Mouse (Mus musculus) kidney, embryonic 16.5 days (tissue): Measurements from ENCODE around the gene Kcnd3. TPM values are rescaled to one million over a fixed set of nuclear protein-coding genes. Genes with fewer than 3 reads are reported as not detected.

Experiments
- ATAC-seq: fragments of 200-750 bp; cut with Nextera tagmentation; 2 replicates; pipeline ENCODE4 v1.8.0; 2017; ENCODE audit warnings: moderate TSS enrichment; ENCODE audit not compliant: low FRiP score, low TSS enrichment
- H3K27ac ChIP-seq: fragments of 300-500 bp; sonication (generic); 2 replicates; pipeline ENCODE4 v1.5.1; 2014; ENCODE audit warnings: low read length
- H3K27me3 ChIP-seq: fragments of 300-500 bp; sonication (generic); 2 replicates; pipeline ENCODE4 v1.6.1; 2014; ENCODE audit warnings: low read length, control low read depth, mixed read lengths; ENCODE audit not compliant: insufficient read depth
- H3K36me3 ChIP-seq: fragments of 300-500 bp; sonication (generic); 2 replicates; pipeline ENCODE4 v1.6.1; 2014; ENCODE audit warnings: low read length, control low read depth, mixed read lengths; ENCODE audit not compliant: insufficient read depth
- H3K4me1 ChIP-seq: fragments of 300-500 bp; sonication (generic); 2 replicates; pipeline ENCODE4 v1.6.1; 2014; ENCODE audit warnings: low read length, control low read depth, mixed read lengths; ENCODE audit not compliant: insufficient read depth
- H3K4me2 ChIP-seq: fragments of 300-500 bp; sonication (generic); replicated peaks from 2 replicates; pipeline ENCODE4 v1.6.1; 2014; ENCODE audit warnings: low read depth, low read length
- H3K4me3 ChIP-seq: fragments of 300-500 bp; sonication (generic); 2 replicates; pipeline ENCODE4 v1.5.1; 2014; ENCODE audit warnings: mild to moderate bottlenecking, low read length
- H3K9ac ChIP-seq: fragments of 300-500 bp; sonication (generic); replicated peaks from 2 replicates; pipeline ENCODE4 v1.6.1; 2014; ENCODE audit warnings: low read length
- H3K9me3 ChIP-seq: fragments of 300-500 bp; sonication (generic); 2 replicates; pipeline ENCODE4 v1.6.1; 2016; ENCODE audit warnings: low read length, control low read depth
- whole genome bisulfite sequencing: fragments of 180-500 bp; shearing (Covaris S2); extraction: QIAGEN DNeasy Blood & Tissue Kit; methylation state at CpG from one replicate; pipeline ENCODE4 v1.1.7; 2014; 5-methylcytosine and 5-hydroxymethylcytosine counted together
- polyA plus RNA-seq: library from polyadenylated mRNA; unstranded; fragments of >200 nt; fragmentation: Nextera tagmentation; extraction: Ambion mirVana; gene quantifications from 2 replicates; pipeline ENCODE4 v1.2.1, GENCODE M21; 2015

Gene Kcnd3
- polyA plus RNA-seq, 1 experiment from 2014 or later = 2.7 TPM

- no peak overlapping the region for H3K27ac ChIP-seq
- no peaks in the 10 kb centered on the region for H3K9me3 ChIP-seq
- no peak overlapping the region for H3K4me3 ChIP-seq
- H3K4me1 ChIP-seq = peaks cover 35% of the 10 kb centered on the region
- peaks cover 8% of the 10 kb centered on the region for H3K27me3 ChIP-seq
- no peak for ATAC-seq
- no peak overlapping the region for H3K4me2 ChIP-seq
- WGBS = 62% methylated on average over 6 of the region's 6 CpGs
- H3K9ac ChIP-seq = no peak overlapping the region
- no peaks in the 10 kb centered on the region for H3K36me3 ChIP-seq
Measured at GRCm38 (mm10) chr3:105710246-105710645, 258.1 kb downstream of the Kcnd3 start.

DNA sequence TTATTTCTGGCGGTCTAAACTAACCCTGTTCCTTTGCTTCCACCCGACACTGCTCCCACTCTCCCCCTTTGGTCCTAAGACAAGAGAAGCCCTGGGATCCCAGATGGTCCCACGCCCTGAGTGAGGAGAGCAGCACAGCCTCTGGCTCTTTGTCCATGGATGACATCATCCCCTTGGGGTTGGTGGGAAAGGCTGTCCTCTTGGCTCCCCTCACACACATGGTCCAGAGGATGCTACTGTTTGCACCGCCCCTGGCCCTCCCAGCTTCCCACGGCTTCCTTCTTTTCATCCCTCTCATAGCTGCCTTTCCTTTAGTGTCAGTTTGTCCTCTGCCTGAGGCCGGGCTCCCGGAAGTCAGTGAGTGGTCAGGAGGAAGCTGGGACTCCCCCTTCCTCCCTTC lies 259.6 kb downstream of the Kcnd3 start:
- no peak overlapping the region for H3K4me3 ChIP-seq
- H3K36me3 ChIP-seq = no peaks in the 10 kb centered on the region
- H3K27ac ChIP-seq = no peak overlapping the region
- no peak overlapping the region for H3K4me2 ChIP-seq
- H3K4me1 ChIP-seq = peaks cover 20% of the 10 kb centered on the region
- WGBS = 59% methylated on average over 7 of the region's 7 CpGs
- H3K9me3 ChIP-seq = no peaks in the 10 kb centered on the region
- no peaks in the 10 kb centered on the region; the same call in 1 of the 2 replicates for H3K27me3 ChIP-seq
- H3K9ac ChIP-seq = no peak overlapping the region
- no peak for ATAC-seq

GRCm38 (mm10) chr3:105712827-105713226 lies 260.7 kb downstream of the Kcnd3 start:
- no peak overlapping the region for H3K4me3 ChIP-seq
- no peaks in the 10 kb centered on the region for H3K27me3 ChIP-seq
- no peaks in the 10 kb centered on the region for H3K9me3 ChIP-seq
- no peaks in the 10 kb centered on the region for H3K36me3 ChIP-seq
- peaks cover 18% of the 10 kb centered on the region for H3K4me1 ChIP-seq
- H3K9ac ChIP-seq = no peak overlapping the region
- no peak for ATAC-seq
- H3K27ac ChIP-seq = no peak overlapping the region
- H3K4me2 ChIP-seq = no peak overlapping the region

GRCm38 (mm10) chr3:105714091-105714819 lies 262.1 kb downstream of the Kcnd3 start:
- peak overlapping the region; percentile 77 for H3K27ac ChIP-seq
- H3K4me1 ChIP-seq = peaks cover 29% of the 10 kb centered on the region
- no peaks in the 10 kb centered on the region for H3K9me3 ChIP-seq
- 13% methylated on average over 8 of the region's 8 CpGs for WGBS
- no peak overlapping the region for H3K4me3 ChIP-seq
- ATAC-seq = peak; percentile 72
- no peaks in the 10 kb centered on the region for H3K27me3 ChIP-seq
- no peaks in the 10 kb centered on the region for H3K36me3 ChIP-seq
- no peak overlapping the region for H3K4me2 ChIP-seq
- H3K9ac ChIP-seq = no peak overlapping the region; the same call in 1 of the 2 replicates

GRCm38 (mm10) chr3:105714820-105715167 lies 262.7 kb downstream of the Kcnd3 start:
- H3K4me2 ChIP-seq = no peak overlapping the region
- no peak for ATAC-seq
- no peaks in the 10 kb centered on the region for H3K9me3 ChIP-seq
- H3K36me3 ChIP-seq = no peaks in the 10 kb centered on the region
- no peaks in the 10 kb centered on the region for H3K27me3 ChIP-seq
- H3K4me1 ChIP-seq = peaks cover 29% of the 10 kb centered on the region
- H3K4me3 ChIP-seq = no peak overlapping the region
- H3K27ac ChIP-seq = peak overlapping the region; percentile 52
- no peak overlapping the region for H3K9ac ChIP-seq

- Histone ChIP-seq H3K4me1 (peaks cover 24% of the 10 kb centered on the region), H3K27ac (no peak overlapping the region), H3K36me3 (no peaks in the 10 kb centered on the region), H3K4me3 (no peak overlapping the region), H3K4me2 (no peak overlapping the region), H3K9ac (no peak overlapping the region), H3K27me3 (no peaks in the 10 kb centered on the region), H3K9me3 (no peaks in the 10 kb centered on the region)
- WGBS = 57% methylated on average over 16 of the region's 18 CpGs
- no peak for ATAC-seq
Measured at GRCm38 (mm10) chr3:105716353-105717000, 264.3 kb downstream of the Kcnd3 start.

GRCm38 (mm10) chr3:105717856-105718555 lies 265.9 kb downstream of the Kcnd3 start:
- ATAC-seq = peak; percentile 69
- H3K36me3 ChIP-seq = no peaks in the 10 kb centered on the region
- H3K4me2 ChIP-seq = no peak overlapping the region
- H3K4me1 ChIP-seq = peaks cover 24% of the 10 kb centered on the region
- H3K9ac ChIP-seq = no peak overlapping the region
- H3K9me3 ChIP-seq = no peaks in the 10 kb centered on the region
- WGBS = 46% methylated on average over 11 of the region's 11 CpGs
- H3K27ac ChIP-seq = no peak overlapping the region
- no peaks in the 10 kb centered on the region for H3K27me3 ChIP-seq
- H3K4me3 ChIP-seq = no peak overlapping the region

- Histone ChIP-seq H3K27ac (no peak overlapping the region), H3K9me3 (no peaks in the 10 kb centered on the region), H3K9ac (no peak overlapping the region), H3K36me3 (no peaks in the 10 kb centered on the region), H3K4me2 (no peak overlapping the region), H3K4me1 (peaks cover 23% of the 10 kb centered on the region), H3K27me3 (no peaks in the 10 kb centered on the region), H3K4me3 (no peak overlapping the region)
- WGBS = 28% methylated on average over 4 of the region's 4 CpGs
- no peak for ATAC-seq
Measured at GRCm38 (mm10) chr3:105718746-105719145, 266.6 kb downstream of the Kcnd3 start.

DNA sequence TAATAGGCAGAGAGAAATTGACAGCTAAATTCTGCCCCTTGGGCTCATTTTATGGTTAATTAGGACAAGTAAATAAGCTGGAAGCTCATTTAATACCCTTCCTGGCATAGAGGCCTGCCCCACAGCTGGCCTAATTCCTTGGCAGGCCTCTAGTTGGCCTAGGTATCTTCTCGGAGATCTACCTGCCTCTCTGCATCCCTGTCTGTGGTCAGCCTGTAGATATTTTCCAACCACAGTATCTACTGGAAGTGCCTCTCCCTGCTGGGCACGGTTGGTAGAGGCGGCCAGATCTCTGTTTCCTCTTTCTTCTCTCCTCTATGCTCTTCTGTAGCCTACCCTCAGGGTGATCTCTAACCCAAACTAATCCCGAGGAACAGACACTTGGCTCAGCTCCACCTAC lies 267.8 kb downstream of the Kcnd3 start:
- ATAC-seq = no peak
- Histone ChIP-seq H3K4me3 (no peak overlapping the region), H3K27me3 (no peaks in the 10 kb centered on the region), H3K4me1 (peaks cover 16% of the 10 kb centered on the region), H3K9me3 (no peaks in the 10 kb centered on the region), H3K4me2 (no peak overlapping the region), H3K9ac (no peak overlapping the region), H3K27ac (no peak overlapping the region), H3K36me3 (no peaks in the 10 kb centered on the region)
- 79% methylated on average over 4 of the region's 4 CpGs for WGBS

DNA sequence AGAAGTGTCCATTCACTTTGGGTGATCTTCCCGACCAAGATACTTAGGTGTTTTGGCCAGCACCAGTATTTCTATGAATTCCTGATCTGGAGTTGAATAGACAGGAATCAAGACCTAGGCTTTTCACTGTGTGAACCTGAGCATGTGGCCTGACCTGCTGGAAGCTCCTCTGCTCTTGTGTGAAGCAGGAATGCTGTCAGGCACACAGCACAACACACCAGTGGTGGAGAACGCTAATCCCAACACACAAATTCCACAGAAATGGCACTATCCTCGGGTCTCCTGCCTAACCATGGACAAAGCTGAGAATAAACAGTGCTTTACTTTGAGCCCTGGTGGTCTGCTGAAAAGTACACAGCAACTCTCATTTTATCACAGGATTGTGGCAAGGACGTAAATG lies 268.4 kb downstream of the Kcnd3 start:
- H3K27ac ChIP-seq = no peak overlapping the region
- no peaks in the 10 kb centered on the region for H3K9me3 ChIP-seq
- H3K4me1 ChIP-seq = peaks cover 16% of the 10 kb centered on the region
- no peak overlapping the region for H3K9ac ChIP-seq
- no peak for ATAC-seq
- 81% methylated on average over 4 of the region's 4 CpGs for WGBS
- H3K27me3 ChIP-seq = no peaks in the 10 kb centered on the region
- H3K4me2 ChIP-seq = no peak overlapping the region
- H3K4me3 ChIP-seq = no peak overlapping the region
- H3K36me3 ChIP-seq = no peaks in the 10 kb centered on the region
